Mouse (Mus musculus): ENCODE data around the gene Bivm. TPM values are rescaled to one million over a fixed set of nuclear protein-coding genes. Genes with fewer than 3 reads are reported as not detected.

The Bivm gene
- polyA plus RNA-seq, 1 experiment from 2014 or later = 29.2 TPM

Other genes starting within 250 kb of the Bivm start
- 64.4 and 67.0 TPM in 2 replicates for gene Tpp2, start 185.3 kb upstream of the Bivm start, polyA plus RNA-seq (2016; fragmentation: Nextera tagmentation; extraction: Ambion mirVana)
- gene Mettl21c, start 98.9 kb upstream of the Bivm start, polyA plus RNA-seq (2016; fragmentation: Nextera tagmentation; extraction: Ambion mirVana) = 0.88 and 1.5 TPM in 2 replicates
- gene Gm8251, start 57.0 kb upstream of the Bivm start, polyA plus RNA-seq (2016; fragmentation: Nextera tagmentation; extraction: Ambion mirVana) = 0.14 and 0.29 TPM in 2 replicates
- gene Tex30, start 16.5 kb upstream of the Bivm start, polyA plus RNA-seq (2016; fragmentation: Nextera tagmentation; extraction: Ambion mirVana) = 106 and 109 TPM in 2 replicates
- 51.3 and 55.0 TPM in 2 replicates for gene Kdelc1, start 149 bp upstream of the Bivm start, polyA plus RNA-seq (2016; fragmentation: Nextera tagmentation; extraction: Ambion mirVana)
- 44.5 and 45.0 TPM in 2 replicates for gene Ercc5, start 28.8 kb downstream of the Bivm start, polyA plus RNA-seq (2016; fragmentation: Nextera tagmentation; extraction: Ambion mirVana)
- not detected in 2 replicates for gene Mettl21e, start 100.0 kb downstream of the Bivm start, polyA plus RNA-seq (2016; fragmentation: Nextera tagmentation; extraction: Ambion mirVana)

Measured in forebrain, embryonic 12.5 days (tissue).